Comparison of ENCODE assay signal across 1 mouse cellular context in the genomic region with DNA sequence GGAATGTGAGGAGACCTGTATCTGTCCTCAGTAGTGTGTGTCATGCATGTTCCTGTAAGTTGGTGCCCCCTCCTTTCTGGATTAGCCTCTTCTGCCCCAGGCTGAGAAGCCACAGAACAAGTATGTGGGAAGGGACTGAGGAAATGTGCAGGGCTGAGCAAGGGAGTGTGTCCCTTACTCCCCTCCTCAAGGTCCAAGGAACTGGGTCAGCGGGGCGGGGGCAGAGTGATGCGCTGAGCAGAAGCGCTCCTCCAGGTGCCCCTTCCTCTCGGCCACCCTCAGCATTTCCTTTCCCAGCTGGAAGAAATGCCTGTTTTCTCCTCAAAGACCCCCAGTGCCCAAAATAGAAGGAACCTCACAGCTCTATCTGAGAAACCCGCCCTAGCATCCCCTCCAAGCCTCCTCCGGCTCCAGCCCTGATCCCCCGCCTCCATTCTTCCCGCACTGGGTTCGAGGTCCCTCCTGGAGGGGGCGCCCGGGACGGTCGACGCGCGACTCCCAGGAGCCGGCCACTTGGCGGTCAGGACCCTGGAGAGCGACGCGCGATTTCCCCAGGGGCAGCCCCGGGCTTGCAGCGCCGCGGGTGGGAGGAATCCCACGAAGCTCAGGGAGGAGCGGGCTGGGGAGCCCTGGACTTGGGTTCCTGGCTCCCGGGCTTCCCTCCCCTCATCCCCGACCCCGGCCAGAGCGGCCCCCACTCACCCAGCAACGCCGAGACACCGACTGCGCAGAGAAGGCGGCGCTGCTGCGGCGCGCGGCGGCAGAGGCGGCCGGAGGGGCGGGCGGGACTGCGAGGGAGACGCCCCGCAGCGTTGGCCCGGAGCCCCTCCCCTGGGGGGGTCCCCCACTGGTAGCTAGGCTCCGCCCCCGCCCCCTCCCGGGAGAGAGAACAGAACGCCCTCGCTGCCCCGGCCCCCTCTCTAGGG.
TF ChIP-seq lines count a peak whose summit lies in the region.

No protein-coding gene starts in this region.

TF ChIP-seq in CH12.LX, 34 proteins besides CTCF, POLR2A, EP300 and RAD21 (continued from another document):
- TF ChIP-seq SIN3A (IDR thresholded peaks at IDR 0.05; ENCODE audit: low read length) = peak; percentile 66; the same call in 1 of the 2 replicates
- no peak for TF ChIP-seq MXI1 (IDR thresholded peaks at IDR 0.05; ENCODE audit: low read depth, low read length)
- no peak for TF ChIP-seq MYC (IDR thresholded peaks at IDR 0.05; ENCODE audit: low read depth, low read length)
- no peak for TF ChIP-seq MAX (IDR thresholded peaks at IDR 0.05; ENCODE audit: low read length)
- no peak for TF ChIP-seq TBP (conservative IDR thresholded peaks at IDR 0.05; ENCODE audit: low read depth, low read length)
- TF ChIP-seq NELFE (IDR thresholded peaks at IDR 0.05; ENCODE audit: low read depth, low read length) = no peak
